Mouse (Mus musculus) heart, postnatal 0 days (tissue): Measurements from ENCODE around the gene Dpep2nb.

Source experiments
- CTCF ChIP-seq: IDR thresholded peaks from 2 replicates; pipeline ENCODE4 v1.5.1; 2016; ENCODE audit warnings: antibody characterized with exemption, control low read depth, low read depth
- EP300 ChIP-seq: IDR thresholded peaks from 2 replicates; pipeline ENCODE4 v1.6.1; 2016; ENCODE audit warnings: antibody characterized with exemption, low read depth

DNA sequence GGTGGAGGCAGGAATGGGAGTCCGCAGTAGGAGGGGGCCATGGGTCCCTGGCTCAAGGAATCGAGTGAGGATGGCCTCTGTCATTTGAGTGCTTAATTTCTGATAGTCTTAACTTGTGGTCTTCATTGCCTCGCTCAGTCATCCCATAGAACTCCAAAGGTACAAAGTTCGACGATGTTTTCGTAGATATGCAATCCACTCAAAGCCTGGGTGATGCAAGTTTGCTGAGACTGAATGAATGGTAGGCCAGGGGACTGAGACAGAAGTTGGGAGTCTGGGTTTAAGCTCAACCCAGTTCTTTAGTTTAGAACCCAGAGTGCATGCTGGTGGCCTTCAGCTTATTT is 5.8 kb upstream of the Dpep2nb start, which contains the start of gene Ddx28:
- no peak for TF ChIP-seq CTCF
- no peak for TF ChIP-seq EP300
